Mouse (Mus musculus) kidney, embryonic 15.5 days (tissue): ENCODE data around the gene Cnksr1. TPM values are rescaled to one million over a fixed set of nuclear protein-coding genes. Genes with fewer than 3 reads are reported as not detected.

Experiments
- ATAC-seq: fragments of 200-750 bp; cut with Nextera tagmentation; replicated peaks from 2 replicates; pipeline ENCODE4 v1.8.0; 2017; ENCODE audit warnings: moderate TSS enrichment; ENCODE audit not compliant: low FRiP score
- H3K27ac ChIP-seq: fragments of 300-500 bp; sonication (generic); 2 replicates; pipeline ENCODE4 v1.5.1; 2015; ENCODE audit warnings: mild to moderate bottlenecking, inconsistent platforms
- H3K27me3 ChIP-seq: fragments of 300-500 bp; sonication (generic); 2 replicates; pipeline ENCODE4 v1.6.1; 2015; ENCODE audit warnings: inconsistent platforms
- H3K36me3 ChIP-seq: fragments of 300-500 bp; sonication (generic); 2 replicates; pipeline ENCODE4 v1.6.1; 2015; ENCODE audit warnings: inconsistent platforms
- H3K4me1 ChIP-seq: fragments of 300-500 bp; sonication (generic); 2 replicates; pipeline ENCODE4 v1.6.1; 2015; ENCODE audit warnings: inconsistent platforms
- H3K4me2 ChIP-seq: fragments of 300-500 bp; sonication (generic); 2 replicates; pipeline ENCODE4 v1.6.1; 2015; ENCODE audit warnings: moderate library complexity, mild to moderate bottlenecking, inconsistent platforms
- H3K4me3 ChIP-seq: fragments of 300-500 bp; sonication (generic); replicated peaks from 2 replicates; pipeline ENCODE4 v1.5.1; 2015; ENCODE audit warnings: mild to moderate bottlenecking, inconsistent platforms
- H3K9ac ChIP-seq: fragments of 300-500 bp; sonication (generic); 2 replicates; pipeline ENCODE4 v1.6.1; 2015; ENCODE audit warnings: mild to moderate bottlenecking, inconsistent platforms
- H3K9me3 ChIP-seq: fragments of 300-500 bp; sonication (generic); replicated peaks from 2 replicates; pipeline ENCODE4 v1.6.1; 2016; ENCODE audit warnings: inconsistent platforms
- WGBS: fragments of 180-500 bp; shearing (Covaris S2); methylation state at CpG from one replicate; pipeline ENCODE4 v1.1.7; 2015; ENCODE audit warnings: mixed read lengths; 5-methylcytosine and 5-hydroxymethylcytosine counted together
- polyA plus RNA-seq: library from polyadenylated mRNA; unstranded; fragments of >200 nt; fragmentation: Nextera tagmentation; extraction: Ambion mirVana; gene quantifications from 2 replicates; pipeline ENCODE4 v1.2.1, GENCODE M21; 2015

Cnksr1 gene
- polyA plus RNA-seq, 1 experiment from 2014 or later = 8.3 TPM

DNA sequence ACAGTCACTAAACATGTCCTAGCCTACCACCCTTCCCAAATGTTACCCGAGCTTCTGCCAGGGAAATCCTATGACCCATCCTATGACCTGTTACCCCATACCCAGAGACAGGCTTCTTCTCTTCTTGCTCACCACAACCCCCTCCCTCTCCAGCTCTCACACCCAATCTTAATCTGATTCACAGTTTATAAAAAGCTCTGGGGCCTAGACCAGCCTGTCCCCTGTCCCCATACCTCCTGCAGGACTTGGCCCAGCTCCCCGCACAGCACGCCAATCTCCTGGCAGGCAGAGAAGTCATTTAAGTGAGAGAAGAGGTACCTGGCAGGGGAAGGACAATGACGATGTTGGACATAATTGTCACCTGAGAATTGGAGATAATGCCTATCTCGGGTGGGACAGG, 3.3 kb downstream of the Cnksr1 start:
- 78% methylated on average over 5 of the region's 5 CpGs for WGBS
- ATAC-seq = no peak
- Histone ChIP-seq H3K27me3 (peaks cover 12% of the 10 kb centered on the region), H3K4me1 (peaks cover 28% of the 10 kb centered on the region), H3K4me3 (no peak overlapping the region), H3K9me3 (no peaks in the 10 kb centered on the region), H3K9ac (no peak overlapping the region), H3K4me2 (no peak overlapping the region), H3K27ac (no peak overlapping the region), H3K36me3 (no peaks in the 10 kb centered on the region)

DNA sequence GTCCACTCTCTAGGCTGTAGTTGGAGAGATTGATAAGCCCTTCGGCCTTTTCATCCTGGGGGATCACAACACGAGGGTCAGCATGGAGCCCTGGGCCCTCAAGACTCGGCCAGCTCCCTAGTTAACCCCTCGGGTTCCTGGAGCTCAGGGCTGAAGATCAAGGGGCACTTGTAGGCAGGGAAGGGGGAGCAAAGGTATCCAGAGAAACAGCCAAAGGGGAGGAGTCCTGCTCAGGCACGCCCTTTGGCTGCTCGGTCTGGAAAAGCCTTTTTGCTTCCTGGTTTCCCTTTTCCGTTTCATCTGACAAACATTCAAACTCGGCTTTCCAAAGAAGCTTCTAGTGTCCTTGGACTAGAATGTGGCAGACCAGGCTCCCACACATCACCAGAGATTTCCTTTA, 7.8 kb downstream of the Cnksr1 start:
- H3K4me3 ChIP-seq = no peak overlapping the region
- H3K27me3 ChIP-seq = no peaks in the 10 kb centered on the region
- H3K9me3 ChIP-seq = no peaks in the 10 kb centered on the region
- no peak overlapping the region for H3K9ac ChIP-seq
- no peak overlapping the region for H3K27ac ChIP-seq
- H3K4me2 ChIP-seq = no peak overlapping the region
- peaks cover 7% of the 10 kb centered on the region; the same call in 1 of the 2 replicates for H3K4me1 ChIP-seq
- H3K36me3 ChIP-seq = no peaks in the 10 kb centered on the region
- ATAC-seq = no peak
- 30% methylated on average over 8 of the region's 8 CpGs for WGBS

DNA sequence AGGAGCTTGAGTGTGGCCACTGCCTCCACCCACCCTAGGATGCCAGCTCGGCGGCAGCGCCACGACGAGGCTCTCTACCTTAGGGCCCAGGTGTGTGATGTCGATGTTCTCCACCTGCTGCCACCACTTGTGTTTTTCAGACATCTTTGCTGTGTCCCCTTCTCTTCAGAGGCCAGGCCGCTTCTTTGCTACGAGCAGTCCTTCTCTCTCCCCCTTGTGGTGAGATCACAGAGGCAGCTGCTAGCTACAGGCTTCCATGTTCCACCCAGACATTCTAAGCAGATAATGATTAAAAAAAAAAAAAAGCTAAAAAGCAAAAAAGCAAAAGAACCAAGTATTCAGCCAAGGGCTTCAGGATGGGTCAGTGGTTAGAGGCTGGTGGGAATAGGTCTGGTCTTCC, 11.0 kb downstream of the Cnksr1 start, which contains the start of gene Catsper4:
Gene Catsper4 (minus strand): TSS at position 190 of the 400 bp plus-strand sequence.
- no peak within 1 kb of the TSS for H3K4me3 ChIP-seq
- H3K4me1 ChIP-seq = peaks cover 17% of the 10 kb centered on the region
- no peak within 1 kb of the TSS for H3K4me2 ChIP-seq
- no peak for ATAC-seq
- H3K9ac ChIP-seq = no peak within 1 kb of the TSS
- H3K36me3 ChIP-seq = no peaks in the 10 kb centered on the region
- no peaks in the 10 kb centered on the region for H3K27me3 ChIP-seq
- H3K27ac ChIP-seq = no peak within 1 kb of the TSS
- H3K9me3 ChIP-seq = no peaks in the 10 kb centered on the region
- WGBS = 67% methylated on average over 8 of the region's 8 CpGs

DNA sequence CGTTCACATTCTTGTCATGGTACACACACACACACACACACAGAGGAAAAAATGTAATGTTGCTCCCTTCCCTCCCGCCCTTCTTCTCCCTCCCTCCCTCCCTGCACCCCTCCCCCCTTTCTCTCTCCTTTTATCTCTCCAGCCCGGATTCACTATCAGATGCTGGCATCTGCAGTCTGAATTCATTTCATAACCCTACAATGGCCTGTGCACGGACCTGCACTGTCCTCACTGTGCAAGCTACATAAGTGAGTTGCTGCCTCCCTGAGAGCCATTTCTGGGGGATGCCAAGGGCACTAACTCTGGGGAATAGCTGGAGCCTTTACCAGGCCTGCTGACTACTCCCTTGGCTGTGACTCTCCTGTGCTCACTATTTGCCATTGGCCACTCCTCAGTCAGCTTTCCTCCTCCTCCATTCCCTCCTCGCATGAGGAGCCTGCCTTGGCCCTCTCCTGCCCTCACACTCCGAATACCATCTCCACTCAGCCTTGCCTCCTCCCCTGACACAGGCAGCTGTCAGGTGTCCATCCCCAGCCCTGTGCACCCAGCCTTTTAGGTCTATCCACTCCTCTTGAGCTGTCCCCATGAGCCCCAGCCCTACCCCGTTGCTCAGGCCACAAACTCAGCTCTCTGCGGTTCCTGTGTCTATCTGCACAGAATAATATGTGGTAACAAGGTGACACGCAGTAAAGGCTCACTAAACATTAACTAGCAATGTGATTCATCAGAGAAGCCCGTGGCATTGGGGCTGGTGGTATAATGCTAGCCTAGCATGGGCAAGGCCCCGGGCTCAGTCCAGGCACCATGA, 15.2 kb downstream of the Cnksr1 start:
- 50% methylated on average over 11 of the region's 11 CpGs for WGBS
- Histone ChIP-seq H3K9me3 (no peaks in the 10 kb centered on the region), H3K27ac (peak overlapping the region; percentile 89), H3K36me3 (no peaks in the 10 kb centered on the region), H3K9ac (no peak overlapping the region), H3K4me1 (peaks cover 15% of the 10 kb centered on the region), H3K4me2 (peak overlapping the region; percentile 30; the same call in 1 of the 2 replicates), H3K4me3 (no peak overlapping the region), H3K27me3 (no peaks in the 10 kb centered on the region)
- ATAC-seq = peak; percentile 82

DNA sequence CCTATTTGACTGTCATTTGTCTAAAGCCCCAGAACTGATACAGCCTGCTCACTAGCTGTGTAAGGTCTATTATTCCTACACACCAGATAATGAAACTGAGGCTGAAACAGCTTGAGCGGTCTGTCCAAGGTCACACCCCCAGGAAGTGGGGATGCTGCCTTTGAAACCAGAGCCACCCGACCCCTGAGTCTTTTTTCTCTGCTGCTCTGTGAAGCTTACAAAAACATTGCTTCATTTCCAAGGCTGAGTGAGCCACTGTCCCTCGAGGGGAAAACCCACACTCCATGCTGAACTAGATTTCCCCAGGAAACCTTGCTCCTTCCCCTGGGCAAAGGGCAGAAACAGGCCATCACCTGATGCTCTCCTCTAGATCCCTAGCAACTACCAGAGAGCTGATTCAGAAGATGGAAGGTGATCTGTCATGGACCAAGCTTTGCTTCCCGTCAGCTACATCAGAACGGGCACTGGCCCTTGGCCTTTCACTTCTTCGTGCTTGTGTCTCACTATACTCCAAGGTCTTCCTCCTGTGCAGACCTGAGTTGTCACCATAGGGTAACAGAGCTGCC, 31.6 kb downstream of the Cnksr1 start:
- no peaks in the 10 kb centered on the region for H3K9me3 ChIP-seq
- no peaks in the 10 kb centered on the region for H3K27me3 ChIP-seq
- peak overlapping the region; percentile 81 for H3K27ac ChIP-seq
- peaks cover 8% of the 10 kb centered on the region for H3K4me1 ChIP-seq
- H3K4me2 ChIP-seq = no peak overlapping the region
- 19% methylated on average over 6 of the region's 6 CpGs for WGBS
- no peak overlapping the region for H3K9ac ChIP-seq
- no peak overlapping the region for H3K4me3 ChIP-seq
- H3K36me3 ChIP-seq = no peaks in the 10 kb centered on the region
- ATAC-seq = peak; percentile 66; the same call in 1 of the 2 replicates

DNA sequence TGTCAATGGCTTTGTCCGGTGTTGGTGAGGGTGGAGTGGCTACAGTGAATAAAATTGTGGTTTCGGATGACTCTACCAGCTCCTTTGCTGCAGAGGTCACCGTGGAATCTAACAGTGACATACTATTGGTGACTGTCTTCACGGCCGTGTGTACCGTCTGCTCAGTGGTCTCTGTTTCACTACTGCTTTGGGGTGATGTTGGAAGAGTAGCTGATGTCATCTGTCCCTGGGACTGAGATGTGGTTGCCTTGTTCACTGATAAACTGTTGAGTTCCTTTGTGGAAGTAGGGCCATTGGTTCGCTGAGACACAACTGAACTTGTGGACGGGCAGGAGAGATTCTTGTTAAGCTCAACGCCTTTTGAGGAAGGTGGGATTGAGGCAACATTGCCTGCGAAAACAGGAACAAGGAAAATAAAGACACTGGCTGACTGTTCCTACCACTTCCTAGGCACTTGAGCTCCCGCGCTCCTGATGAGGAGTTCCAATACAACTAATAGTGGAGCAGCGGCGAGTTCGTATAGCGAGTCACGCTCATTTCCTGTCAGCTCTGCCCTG, 34.8 kb downstream of the Cnksr1 start:
- no peak for ATAC-seq
- Histone ChIP-seq H3K27ac (no peak overlapping the region), H3K9me3 (no peaks in the 10 kb centered on the region), H3K4me3 (no peak overlapping the region), H3K4me2 (no peak overlapping the region), H3K4me1 (peaks cover 8% of the 10 kb centered on the region), H3K9ac (no peak overlapping the region), H3K27me3 (no peaks in the 10 kb centered on the region), H3K36me3 (no peaks in the 10 kb centered on the region)
- 70% methylated on average over 17 of the region's 17 CpGs for WGBS

DNA sequence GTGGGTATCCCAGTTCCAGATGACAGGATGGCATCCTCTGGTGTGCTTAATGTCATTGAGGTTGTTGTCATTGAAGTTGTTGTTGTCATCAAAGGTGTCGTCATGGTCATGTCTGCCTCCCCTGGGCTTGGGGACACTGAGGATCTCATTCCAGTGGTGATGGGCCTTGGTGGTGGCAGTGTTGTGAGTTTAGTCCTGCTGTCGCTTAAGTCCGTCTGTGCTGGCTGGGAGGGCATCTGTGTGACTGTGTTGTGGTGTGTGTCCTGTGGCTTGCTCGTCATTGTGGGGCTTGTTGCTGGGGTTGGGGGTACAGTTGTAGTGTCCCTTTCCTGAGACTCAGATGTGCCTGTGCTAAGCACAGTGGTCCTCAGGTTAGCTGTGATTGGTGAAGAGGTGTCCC, 35.3 kb downstream of the Cnksr1 start, which contains the start of gene Gm7534:
Gene Gm7534 (minus strand): TSS at position 101 of the 400 bp plus-strand sequence.
- Histone ChIP-seq H3K4me3 (no peak within 1 kb of the TSS), H3K4me1 (peaks cover 8% of the 10 kb centered on the region), H3K27me3 (no peaks in the 10 kb centered on the region), H3K9ac (no peak within 1 kb of the TSS), H3K9me3 (no peaks in the 10 kb centered on the region), H3K36me3 (no peaks in the 10 kb centered on the region), H3K4me2 (no peak within 1 kb of the TSS), H3K27ac (no peak within 1 kb of the TSS)
- 92% methylated on average over 4 of the region's 4 CpGs for WGBS
- ATAC-seq = no peak

DNA sequence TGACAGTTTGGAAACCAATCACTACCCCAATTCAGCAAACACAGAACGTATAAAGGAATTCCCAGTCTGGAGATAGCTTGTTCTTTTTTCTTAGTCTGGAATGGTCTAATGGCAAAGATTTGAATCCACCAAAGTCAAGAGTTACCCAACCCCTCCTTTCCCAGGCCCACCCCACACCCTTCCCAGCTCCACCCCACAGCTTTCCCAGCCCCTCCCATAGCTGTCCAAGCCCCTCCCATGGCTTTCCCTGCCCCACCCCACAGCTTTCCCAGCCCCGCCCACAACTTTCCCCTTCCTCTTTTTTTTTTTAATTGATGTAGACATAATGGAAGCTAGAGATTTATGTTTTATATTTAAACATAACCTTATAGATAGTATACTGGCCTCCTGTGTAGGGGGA, 38.8 kb downstream of the Cnksr1 start:
- Histone ChIP-seq H3K4me1 (no peaks in the 10 kb centered on the region), H3K27me3 (no peaks in the 10 kb centered on the region), H3K27ac (no peak overlapping the region), H3K9ac (no peak overlapping the region), H3K36me3 (no peaks in the 10 kb centered on the region), H3K4me2 (no peak overlapping the region), H3K4me3 (no peak overlapping the region), H3K9me3 (no peaks in the 10 kb centered on the region)
- WGBS = 80% methylated on average over 2 of the region's 2 CpGs
- ATAC-seq = no peak

DNA sequence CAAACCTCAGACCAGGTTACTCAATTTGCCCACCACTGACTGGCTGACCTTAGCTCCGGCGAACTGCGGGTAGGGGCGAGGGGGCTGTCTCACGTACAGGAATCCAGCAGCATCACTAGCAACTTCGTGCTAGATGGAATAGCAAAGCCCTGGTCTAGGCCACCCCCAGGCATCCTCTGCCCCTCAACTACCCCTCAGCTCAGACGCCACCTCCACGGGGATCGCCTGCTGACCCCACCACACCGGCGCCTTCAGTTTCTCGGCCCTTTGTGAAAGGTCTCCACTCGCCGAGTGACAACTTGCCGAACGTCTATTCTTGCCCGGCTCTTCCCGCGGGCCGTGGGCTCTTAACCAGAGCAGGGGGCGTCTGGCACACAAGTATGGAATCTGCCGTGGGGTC, 51.9 kb downstream of the Cnksr1 start:
- H3K4me1 ChIP-seq = peaks cover 12% of the 10 kb centered on the region
- peak overlapping the region; percentile 90 for H3K27ac ChIP-seq
- H3K4me3 ChIP-seq = peak overlapping the region; percentile 66
- peak overlapping the region; percentile 95 for H3K4me2 ChIP-seq
- H3K9me3 ChIP-seq = no peaks in the 10 kb centered on the region
- H3K27me3 ChIP-seq = no peaks in the 10 kb centered on the region
- no peaks in the 10 kb centered on the region for H3K36me3 ChIP-seq
- WGBS = 1% methylated on average over 22 of the region's 22 CpGs
- no peak; the same call in 1 of the 2 replicates for ATAC-seq
- peak overlapping the region; percentile 71 for H3K9ac ChIP-seq

DNA sequence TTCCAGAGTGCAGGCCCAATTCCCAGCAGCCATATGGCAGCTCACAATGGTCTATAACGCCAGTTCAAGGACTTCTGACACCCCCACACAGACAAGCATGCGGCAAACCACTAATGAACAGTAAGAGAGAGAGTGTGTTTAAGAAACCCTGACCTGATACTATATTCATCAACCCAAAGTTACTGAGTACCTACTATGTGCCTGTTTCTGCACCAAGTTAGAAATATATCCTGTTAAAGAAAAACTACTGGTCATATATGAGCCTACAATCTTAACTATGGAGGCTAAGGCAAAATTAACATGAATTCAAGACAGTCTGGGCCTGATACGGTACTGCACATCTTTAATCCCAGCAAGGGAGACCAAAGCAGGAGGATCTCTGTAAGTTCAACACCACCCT, 52.6 kb downstream of the Cnksr1 start:
- no peaks in the 10 kb centered on the region for H3K36me3 ChIP-seq
- H3K9ac ChIP-seq = peak overlapping the region; percentile 71
- no peak for ATAC-seq
- H3K27me3 ChIP-seq = no peaks in the 10 kb centered on the region
- H3K4me3 ChIP-seq = peak overlapping the region; percentile 66
- no peaks in the 10 kb centered on the region for H3K9me3 ChIP-seq
- H3K4me1 ChIP-seq = peaks cover 12% of the 10 kb centered on the region
- whole genome bisulfite sequencing = 58% methylated on average over 3 of the region's 3 CpGs
- no peak overlapping the region for H3K27ac ChIP-seq
- H3K4me2 ChIP-seq = peak overlapping the region; percentile 95

DNA sequence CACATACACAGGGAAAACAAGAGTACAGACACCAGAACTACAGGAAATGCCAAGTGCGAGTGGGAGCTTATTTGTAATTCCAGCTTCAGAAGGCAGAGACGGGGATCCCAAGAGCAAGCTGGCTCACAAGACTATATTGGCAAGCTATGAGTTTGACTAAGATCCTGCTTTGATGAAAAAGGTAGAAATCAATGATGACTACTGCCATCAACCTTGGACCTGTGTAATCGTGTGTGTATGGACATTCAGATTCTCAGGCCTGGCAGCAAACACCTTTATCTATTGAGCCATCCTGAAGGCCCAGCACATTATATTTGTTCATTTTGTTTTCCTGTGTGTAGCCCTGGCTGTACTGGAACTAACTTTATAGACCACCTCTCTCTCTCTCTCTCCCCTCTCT, 54.5 kb downstream of the Cnksr1 start:
- no peaks in the 10 kb centered on the region for H3K27me3 ChIP-seq
- 87% methylated on average over 3 of the region's 3 CpGs for WGBS
- ATAC-seq = no peak
- H3K36me3 ChIP-seq = no peaks in the 10 kb centered on the region
- H3K4me3 ChIP-seq = no peak overlapping the region
- H3K4me1 ChIP-seq = peaks cover 12% of the 10 kb centered on the region
- H3K27ac ChIP-seq = no peak overlapping the region
- no peaks in the 10 kb centered on the region for H3K9me3 ChIP-seq
- no peak overlapping the region for H3K4me2 ChIP-seq
- no peak overlapping the region for H3K9ac ChIP-seq

DNA sequence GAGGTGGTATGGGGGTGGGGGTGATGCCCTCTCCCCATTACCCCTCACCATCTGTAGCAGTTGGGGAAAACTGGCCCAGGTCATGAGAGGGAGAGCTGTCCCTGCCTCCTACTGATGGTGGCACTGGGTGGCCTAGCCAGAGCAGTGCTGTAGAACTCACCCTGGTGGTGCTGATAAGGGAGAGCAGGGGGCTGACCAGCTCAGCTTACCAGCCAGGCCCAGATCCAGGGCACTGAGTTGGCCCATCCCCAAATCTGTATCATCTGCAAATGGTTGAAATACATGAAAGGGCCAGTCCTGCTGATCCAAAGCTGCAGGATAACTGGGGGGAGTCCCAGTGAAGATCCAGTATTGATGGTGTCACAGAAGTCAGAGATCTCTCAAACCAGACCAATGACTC, 56.4 kb downstream of the Cnksr1 start:
- Histone ChIP-seq H3K4me3 (no peak overlapping the region), H3K9me3 (no peaks in the 10 kb centered on the region), H3K27me3 (no peaks in the 10 kb centered on the region), H3K4me1 (peaks cover 12% of the 10 kb centered on the region), H3K27ac (no peak overlapping the region), H3K4me2 (no peak overlapping the region), H3K9ac (no peak overlapping the region), H3K36me3 (no peaks in the 10 kb centered on the region)
- no peak for ATAC-seq
